Mouse (Mus musculus) brain, embryonic 14.5 days (tissue): ENCODE measurements around the gene Vav3.

Experiments used
- CTCF ChIP-seq: fragments of 200-500 bp; IDR thresholded peaks from 2 replicates; pipeline ENCODE4 v1.5.1; 2012; ENCODE audit warnings: inconsistent platforms, mild to moderate bottlenecking, moderate library complexity, borderline replicate concordance; ENCODE audit not compliant: insufficient read depth, insufficient read length; ENCODE audit errors: extremely low read depth
- POLR2A ChIP-seq: fragments of 200-500 bp; IDR thresholded peaks from 2 replicates; pipeline ENCODE4 v1.6.1; 2012; ENCODE audit warnings: mild to moderate bottlenecking, inconsistent platforms, borderline replicate concordance; ENCODE audit not compliant: poor library complexity, insufficient read depth, insufficient read length, severe bottlenecking; ENCODE audit errors: extremely low read depth

GRCm38 (mm10) chr3:109309317-109310265 lies 30.9 kb upstream of the Vav3 start:
- TF ChIP-seq CTCF: no peak
- TF ChIP-seq POLR2A: no peak
